Mouse (Mus musculus) cerebellum, postnatal 36 days (tissue): Measurements from ENCODE around the gene Plxnb1.
A peak's percentile ranks its signal among the peaks of the same experiment; 100 is the strongest.

Source experiments
- DNase-seq, 2 experiments: peaks; one replicate each; pipeline ENCODE4 v3.0.0; 2021 to 2022; ENCODE audit warnings: mixed read lengths in 2 of 2

Plxnb1 gene

DNA sequence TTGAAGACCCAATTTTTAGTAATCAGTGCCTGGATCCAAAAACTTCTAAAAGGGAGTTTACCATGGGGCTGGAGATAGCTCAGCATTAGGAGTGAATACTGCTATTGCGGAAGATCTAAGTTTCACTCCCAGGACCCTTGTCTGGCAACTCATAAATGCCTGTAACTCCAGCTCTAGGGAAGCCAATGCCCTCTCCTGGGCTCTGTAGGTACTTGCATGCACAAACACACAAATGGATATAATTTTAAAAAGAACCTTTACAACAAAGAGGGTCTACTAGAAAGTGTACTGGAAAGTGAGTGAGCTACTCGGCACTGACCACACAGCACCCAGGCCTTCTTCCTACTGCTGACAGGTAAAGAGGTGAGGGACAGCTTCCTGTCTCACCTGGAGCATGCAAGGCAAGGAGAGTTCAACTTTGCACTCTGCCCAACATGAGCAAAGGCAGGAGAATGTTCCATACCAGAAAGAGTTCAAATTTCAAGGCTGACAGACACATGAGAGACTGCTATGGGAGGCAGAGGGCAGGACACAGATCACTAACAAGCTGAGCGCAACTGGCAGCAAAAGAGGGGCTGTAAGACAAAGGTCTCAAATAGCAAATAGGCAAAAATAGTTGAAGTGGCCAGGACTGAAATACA lies 27.0 kb upstream of the Plxnb1 start:
- DNase-seq = no peak

DNA sequence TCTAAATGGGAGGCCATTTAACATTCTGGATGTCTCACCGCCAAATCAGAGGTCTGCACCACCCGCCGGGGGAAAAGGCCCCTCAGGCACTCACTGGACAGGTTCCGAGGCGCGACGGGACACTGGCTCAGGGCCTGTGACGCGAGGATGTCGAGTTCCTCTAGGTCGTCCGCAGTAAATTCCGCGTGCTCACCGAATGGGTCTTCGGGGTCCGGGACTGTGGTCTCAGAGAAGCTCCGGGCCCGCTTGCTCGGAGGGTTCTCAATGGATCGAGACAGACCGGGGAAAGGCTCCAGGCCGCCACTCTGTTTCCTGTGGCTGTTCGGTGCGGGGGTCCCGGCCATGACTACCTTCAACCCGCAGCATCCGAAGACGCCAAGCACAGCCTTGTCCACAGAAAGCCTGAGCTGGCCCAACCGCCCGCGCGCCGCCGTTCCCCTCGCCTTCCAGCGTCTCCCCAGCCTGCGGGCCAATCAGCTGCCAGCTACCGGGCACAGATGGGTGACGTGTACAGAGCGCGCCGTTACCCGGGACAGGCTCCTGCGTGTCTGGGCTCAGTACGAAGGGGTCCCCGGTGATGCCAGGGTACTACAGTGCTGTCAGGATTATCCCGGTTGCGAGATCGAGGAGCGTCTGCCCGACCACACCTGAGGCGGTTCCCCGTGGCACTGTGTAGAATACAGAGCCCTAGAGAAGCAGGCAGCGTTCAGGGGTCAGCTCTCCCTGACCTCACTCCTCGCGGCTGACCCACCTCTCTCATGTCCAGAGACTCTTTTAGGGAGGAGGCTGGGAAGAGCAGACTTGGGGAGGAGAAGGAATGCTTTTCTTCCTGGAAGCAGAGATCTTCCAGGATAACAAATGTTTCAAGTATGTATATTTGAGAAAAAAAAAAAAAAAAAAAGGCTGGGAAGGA lies 21.3 kb upstream of the Plxnb1 start, which contains the start of gene Atrip:
TSS of gene Atrip (minus strand) at position 464 of the 913 bp plus-strand sequence.
- DNase-seq = peak; percentile 94

GRCm38 (mm10) chr9:109080516-109080915 lies 14.7 kb upstream of the Plxnb1 start:
- DNase-seq = no peak

- no peak for DNase-seq
Observed at GRCm38 (mm10) chr9:109081749-109082123, 13.5 kb upstream of the Plxnb1 start.

- DNase-seq = peak; percentile 83
Observed at GRCm38 (mm10) chr9:109082124-109082800, 12.9 kb upstream of the Plxnb1 start, which contains the start of the genes Ccdc51 and Tma7. Gene Ccdc51 (plus strand): TSS chr9:109082493. Gene Tma7 (minus strand): TSS chr9:109082587.

DNA sequence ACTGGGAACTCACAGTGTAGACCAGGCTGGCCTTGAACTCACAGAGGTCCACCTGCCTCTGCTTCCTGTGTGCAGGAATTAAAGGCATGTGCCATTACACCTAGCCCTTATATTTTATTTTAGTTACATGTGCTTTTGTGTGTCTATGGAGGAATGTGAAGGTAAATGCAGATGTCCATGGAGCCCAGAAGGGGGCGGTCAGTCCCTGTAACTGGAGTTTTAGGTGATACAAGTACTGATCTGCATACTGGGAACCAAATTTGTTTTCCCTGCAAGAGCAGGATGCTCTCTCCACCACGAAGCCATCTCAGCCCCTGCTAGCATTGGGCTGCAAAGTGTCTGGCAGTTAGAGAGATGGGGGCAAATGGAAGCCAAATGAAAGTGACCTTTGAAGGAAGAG lies 10.3 kb upstream of the Plxnb1 start:
- DNase-seq = no peak

GRCm38 (mm10) chr9:109087987-109088386 lies 7.2 kb upstream of the Plxnb1 start:
- peak in 1 of 2 experiments; percentile 24 for DNase-seq

- no peak for DNase-seq
Observed at GRCm38 (mm10) chr9:109090446-109090845, 4.7 kb upstream of the Plxnb1 start.

GRCm38 (mm10) chr9:109091802-109092201 lies 3.4 kb upstream of the Plxnb1 start:
- DNase-seq = no peak

DNA sequence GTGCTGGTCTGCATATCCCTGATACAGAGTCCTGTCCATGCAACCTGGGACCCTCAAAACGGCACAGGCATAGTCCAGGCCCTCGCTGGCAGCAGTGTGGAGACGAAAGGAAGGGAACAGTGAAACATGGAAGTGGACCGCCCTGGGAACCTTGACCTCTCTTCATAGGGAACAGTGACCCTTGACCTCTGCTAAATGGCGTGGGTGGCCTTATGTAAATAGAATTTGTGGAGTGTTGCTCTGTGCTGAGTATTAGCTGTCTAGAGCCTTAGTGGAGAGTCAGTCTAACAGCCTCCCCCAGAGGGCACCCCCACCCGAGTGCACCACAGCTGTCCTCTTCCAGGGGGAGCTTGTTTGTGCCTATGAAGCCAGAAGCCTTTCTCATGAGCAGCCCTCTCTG lies 2.4 kb upstream of the Plxnb1 start:
- no peak for DNase-seq

DNA sequence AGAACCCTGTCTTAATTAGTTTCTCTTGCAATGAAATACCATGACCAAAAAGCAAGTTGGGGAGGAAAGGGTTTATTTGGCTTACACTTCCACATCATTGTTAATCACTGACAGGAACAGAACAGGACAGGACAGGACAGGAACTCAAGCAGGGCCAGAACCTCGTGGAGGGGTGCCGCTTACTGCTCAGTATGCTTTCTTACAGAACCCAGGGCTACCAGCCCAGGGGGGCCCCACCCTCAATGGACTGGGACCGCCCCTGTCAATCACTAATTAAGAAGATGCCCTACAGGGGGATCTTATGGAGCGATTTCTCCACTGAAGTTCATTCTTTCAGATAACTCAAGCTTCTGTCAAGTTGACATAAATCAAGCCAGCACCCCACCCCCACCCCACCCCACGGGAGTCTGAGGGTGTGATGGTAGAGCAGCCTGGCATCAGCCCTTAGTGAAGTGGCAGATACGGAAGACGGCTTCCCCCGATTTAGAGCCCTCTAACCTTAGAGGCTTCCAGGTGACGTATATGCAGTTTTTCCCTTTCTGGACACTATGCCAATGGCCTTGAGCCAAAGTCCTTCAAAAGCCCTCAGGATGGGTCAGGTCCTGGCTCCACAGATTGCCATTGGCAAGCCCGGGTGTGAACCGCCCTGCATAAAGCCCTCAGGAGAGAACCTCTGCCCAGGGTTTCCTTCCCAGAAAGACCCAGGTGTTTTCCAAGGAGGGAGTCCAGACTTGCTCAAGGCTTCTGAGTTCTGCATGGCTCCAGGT lies 1.2 kb upstream of the Plxnb1 start:
- DNase-seq = no peak

DNA sequence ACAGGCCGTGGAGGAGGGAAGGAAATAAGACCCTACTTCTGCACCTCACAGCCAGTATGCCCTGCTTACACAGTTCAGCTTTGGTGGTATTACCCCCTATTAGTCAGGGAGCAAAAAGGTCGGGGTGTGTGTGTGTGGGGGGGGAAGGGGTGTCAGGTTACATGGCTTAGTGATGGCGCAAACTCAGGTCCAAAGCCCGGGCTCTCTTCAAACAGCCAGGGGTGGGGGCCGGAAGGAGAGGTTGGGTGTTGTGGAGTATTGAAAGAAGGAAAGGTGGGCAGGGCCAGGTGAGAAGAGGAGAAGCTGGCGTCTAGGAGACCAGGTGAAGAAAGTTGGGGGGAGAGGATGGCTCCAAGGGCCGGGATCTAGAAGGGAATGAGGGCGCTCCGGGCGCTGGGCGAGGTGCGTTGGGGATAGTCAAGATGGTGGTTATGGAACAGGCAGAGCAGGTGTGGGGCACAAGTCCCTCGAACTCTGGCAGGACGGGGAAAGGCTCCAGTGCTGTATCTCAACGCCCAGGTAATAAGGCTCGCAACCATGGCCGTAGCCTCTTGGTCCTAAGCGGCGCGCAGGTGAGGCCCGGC lies 544 bp upstream of the Plxnb1 start:
- DNase-seq = no peak

GRCm38 (mm10) chr9:109096251-109096661 lies 1.1 kb downstream of the Plxnb1 start:
- DNase-seq = no peak

- no peak for DNase-seq
Observed at GRCm38 (mm10) chr9:109096856-109097255, 1.7 kb downstream of the Plxnb1 start.

- no peak for DNase-seq
Observed at GRCm38 (mm10) chr9:109097291-109097690, 2.1 kb downstream of the Plxnb1 start.

DNA sequence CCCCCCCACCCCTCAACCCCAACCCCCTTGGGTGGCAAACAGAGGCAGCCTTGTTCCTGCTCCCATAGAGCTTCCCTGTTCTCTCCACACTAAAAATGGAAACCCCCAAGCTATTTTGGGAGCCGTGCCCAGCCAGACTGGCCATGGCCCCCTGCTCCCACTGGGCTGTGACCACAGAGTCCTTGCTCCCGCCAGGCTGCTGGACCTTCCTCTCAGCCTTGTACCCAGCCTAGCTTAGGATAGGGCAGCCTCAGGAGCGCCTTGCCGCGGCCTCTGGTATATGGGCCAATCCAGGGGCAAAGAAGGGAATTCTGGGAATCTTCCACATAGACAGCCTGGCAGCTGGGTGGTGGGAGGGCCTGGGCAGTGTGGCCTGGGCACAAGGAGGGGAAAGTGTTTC lies 2.6 kb downstream of the Plxnb1 start:
- DNase-seq = peak in 1 of 2 experiments; percentile 34

DNA sequence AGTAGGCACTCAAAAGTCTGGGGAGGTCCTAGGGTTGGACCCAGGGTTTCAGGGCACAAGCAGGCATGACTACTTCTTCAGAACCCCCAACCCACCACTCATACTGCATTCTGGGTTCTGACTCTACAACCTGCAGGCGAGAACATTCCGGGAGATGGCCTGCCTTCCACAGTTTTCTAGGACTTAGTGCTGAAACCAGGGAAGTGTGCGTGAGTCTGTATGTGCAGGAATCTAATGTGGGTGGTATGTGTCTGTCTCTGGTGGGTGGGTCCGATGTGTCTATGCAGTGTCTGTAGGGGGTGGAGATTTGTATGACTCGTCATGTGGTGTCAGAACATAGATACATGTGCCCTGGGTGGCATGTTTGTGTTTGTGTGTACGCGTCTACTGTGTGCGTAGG lies 3.2 kb downstream of the Plxnb1 start:
- DNase-seq = no peak

DNA sequence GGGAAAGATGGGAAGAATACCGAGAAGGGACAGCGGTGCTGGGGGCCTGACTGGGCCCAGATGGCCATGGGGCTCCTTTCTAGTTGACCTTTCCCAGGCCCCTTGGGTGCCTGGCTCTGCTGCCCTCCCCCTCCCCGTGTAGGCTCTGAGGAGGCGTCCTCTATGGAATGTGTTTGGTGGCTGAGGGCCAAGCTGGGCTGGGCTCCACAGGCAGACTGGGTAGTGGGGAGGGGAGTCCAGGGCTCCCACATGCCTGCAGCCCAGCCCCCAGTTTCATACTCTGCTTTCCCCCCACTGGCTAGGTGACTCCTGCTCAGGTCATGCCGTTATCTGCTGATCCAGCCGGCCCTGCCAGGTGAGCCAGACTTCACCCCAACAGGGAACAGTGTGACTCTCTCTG lies 3.8 kb downstream of the Plxnb1 start:
- no peak for DNase-seq

GRCm38 (mm10) chr9:109100307-109100928 lies 5.2 kb downstream of the Plxnb1 start:
- DNase-seq = no peak

DNA sequence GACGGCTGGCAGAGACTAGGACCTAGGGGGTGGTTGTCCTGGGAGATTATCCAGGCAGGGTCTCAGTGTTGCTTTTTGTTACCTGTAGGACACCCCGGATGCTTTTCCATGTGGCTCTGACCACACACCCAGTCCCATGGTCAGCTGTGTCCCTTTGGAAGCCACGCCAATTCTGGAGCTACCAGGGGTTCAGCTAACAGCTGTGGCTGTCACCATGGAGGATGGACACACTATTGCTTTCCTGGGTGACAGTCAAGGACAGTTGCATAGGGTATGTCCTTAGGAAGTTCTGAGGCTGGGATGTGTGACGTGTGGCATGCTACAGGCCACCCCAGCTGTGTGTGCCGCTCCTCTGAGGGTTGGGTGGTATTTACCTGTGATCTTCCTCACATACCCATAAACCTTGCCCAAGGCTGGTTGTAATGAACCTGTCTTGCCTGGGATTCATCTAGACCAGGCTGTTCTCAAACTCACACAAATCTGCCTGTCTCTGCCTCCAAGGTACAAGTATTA lies 6.8 kb downstream of the Plxnb1 start:
- DNase-seq = no peak

DNA sequence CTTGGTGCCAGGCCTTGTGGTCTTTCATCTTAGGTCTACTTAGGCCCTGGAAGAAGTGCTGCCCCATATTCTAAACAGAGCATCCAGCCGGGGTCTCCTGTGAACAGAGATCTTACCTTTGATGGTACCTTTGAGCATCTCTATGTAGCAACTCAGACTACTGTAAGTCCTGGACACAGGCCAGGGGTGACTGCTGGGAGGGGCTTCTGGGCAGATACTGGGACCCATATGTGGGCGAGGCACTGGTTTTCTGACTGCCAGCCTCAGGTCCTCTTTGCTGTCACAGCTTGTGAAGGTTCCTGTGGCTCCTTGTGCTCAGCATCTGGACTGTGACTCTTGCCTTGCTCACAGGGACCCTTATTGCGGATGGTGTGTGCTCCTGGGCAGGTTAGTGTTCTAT lies 7.4 kb downstream of the Plxnb1 start:
- no peak for DNase-seq

- no peak for DNase-seq
Observed at GRCm38 (mm10) chr9:109103250-109103649, 8.1 kb downstream of the Plxnb1 start.
